Mouse (Mus musculus) CD8-positive naive resting alpha-beta T cell, adult 2 months (primary cell): ENCODE results near the gene Anapc16.

Experiments
- DNase-seq, 2 experiments: peaks; one replicate each; pipeline ENCODE4 v3.0.0; 2022; ENCODE audit warnings: low read depth in 2 of 2, low spot score in 2 of 2

Gene Anapc16

GRCm38 (mm10) chr10:60002673-60003212, at the start of gene Anapc16, which contains the start of gene Ascc1:
Gene Anapc16, minus strand, starts transcription at chr10:60003135.
Gene Ascc1, plus strand, starts transcription at chr10:60002805.
- DNase-seq: peak; percentile 95

- DNase-seq: no peak
These were observed 47.6 kb upstream of the Anapc16 start for GRCm38 (mm10) chr10:60050581-60050980.

DNA sequence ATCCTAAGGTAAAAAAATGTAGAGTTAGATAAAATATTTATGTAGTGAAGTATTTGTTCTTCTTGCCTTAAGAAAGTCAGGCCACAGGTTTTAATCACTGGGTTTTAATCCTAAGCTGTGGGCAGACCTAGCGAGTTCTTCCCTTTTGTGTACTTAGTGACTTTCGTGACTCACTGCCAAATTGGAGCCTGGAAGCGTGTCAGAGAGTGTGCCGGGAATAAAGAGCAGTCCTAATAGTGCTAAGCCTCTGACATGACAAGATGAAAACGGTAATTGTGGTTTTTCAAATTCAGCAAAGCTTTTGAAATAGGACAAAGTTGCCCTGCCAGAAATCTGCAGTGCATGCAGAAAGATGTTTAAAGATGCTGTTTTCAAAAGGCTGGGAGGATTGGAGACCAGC, 43.8 kb upstream of the Anapc16 start:
- no peak for DNase-seq

DNA sequence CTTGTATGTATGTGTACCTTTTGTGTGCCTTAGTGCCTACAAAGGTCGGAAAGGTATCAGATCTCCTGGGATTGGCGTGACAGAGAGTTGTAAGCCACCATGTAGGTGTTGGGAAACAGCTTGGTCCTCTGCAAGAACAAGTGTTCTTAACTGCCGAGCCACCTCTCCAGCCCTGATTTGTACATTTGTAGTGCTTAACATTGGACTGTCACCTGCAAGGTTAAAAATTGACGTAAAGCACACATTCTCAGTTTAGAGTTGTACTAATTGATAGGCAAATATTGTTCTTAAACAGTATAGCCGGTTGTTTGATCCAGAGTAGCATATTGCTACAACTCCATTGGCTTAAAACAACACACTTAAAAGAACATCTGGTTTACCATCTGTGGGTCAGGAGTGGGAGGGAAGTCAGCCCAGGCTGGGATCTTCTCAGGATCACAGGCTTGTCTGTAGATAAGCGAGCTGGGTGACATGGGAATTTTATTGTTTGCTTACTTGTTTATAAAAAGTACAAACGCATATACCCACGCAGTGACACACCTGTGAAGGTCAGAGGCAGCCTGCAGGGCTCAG, 39.5 kb upstream of the Anapc16 start:
- DNase-seq: no peak

DNA sequence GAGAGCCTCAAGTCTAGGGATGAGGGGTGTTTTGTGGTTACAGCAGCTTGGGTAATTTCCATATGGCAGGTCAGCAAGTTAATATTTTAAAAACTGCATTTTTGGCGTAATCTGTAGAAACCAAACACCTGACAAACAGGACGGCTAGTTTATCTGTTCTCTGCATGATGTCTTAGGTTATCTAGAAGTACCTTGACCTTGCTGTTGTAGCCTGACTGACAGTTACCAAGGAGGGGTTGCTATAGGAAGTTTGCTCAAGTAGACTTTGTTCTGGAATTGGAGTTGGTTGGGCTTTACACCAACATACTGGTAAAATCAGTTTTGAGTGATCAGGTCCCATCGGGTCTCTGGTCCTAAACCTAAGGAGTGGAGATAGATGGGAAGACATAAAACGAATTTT, 32.8 kb upstream of the Anapc16 start:
- DNase-seq: no peak

DNA sequence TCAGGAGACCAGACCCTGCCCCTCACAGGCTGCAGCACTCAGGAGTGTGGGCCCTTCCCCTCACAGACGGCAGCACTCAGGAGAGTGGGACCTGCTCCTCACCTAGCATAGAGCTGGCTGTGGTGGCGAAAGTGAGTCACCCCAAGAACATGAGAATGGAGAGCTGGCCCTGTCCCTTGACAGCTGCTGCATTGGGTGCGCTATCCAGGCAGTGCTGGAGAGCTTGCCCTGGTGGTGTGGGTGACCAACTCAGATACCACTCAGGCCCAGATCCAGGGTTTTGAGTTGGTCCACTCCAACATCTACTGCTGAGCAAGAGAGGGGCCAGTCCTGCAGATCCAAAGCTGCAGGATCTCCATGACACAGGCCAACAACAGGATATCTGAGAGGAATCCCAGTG, 31.7 kb upstream of the Anapc16 start:
- DNase-seq: no peak

DNA sequence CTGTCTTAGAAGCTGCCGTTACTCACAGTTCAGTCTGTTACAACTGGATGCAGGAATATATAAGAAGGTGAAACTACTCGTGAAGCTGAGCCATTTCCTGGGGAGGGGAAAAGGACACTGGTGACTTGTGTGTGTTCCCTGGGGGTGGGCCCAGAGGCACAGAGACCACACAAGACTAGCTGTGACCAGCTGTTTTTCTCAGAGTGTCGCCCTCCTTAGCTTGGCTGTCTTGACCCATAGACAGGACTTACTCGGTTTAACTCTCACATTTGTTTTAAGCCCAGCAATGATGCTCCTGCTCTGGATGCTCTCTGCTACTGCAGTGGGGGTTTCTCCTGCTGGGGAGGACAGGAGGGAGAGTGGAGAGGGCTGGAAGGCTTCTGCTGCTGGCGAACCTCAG, 30.1 kb upstream of the Anapc16 start:
- no peak for DNase-seq

DNA sequence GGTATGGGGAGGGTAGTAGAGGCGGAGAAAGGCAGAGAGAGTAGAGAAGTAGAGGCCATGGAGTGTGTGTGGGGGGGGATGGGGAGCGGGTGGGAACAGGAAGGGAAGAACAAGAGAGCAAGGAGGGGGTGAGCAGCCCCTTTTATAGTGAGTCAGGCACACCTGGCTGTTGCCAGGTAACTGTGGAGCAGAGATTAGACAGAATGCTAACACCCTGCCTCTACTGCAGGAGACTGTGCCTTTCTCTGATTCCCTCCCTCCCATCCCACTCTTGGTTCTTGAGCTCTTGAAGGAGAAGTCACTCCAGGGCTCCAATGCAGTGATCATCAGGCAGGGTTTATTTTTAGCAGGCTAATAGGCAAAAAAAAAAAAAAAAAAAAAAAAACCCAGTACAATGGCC, 29.7 kb upstream of the Anapc16 start:
- DNase-seq: no peak

DNA sequence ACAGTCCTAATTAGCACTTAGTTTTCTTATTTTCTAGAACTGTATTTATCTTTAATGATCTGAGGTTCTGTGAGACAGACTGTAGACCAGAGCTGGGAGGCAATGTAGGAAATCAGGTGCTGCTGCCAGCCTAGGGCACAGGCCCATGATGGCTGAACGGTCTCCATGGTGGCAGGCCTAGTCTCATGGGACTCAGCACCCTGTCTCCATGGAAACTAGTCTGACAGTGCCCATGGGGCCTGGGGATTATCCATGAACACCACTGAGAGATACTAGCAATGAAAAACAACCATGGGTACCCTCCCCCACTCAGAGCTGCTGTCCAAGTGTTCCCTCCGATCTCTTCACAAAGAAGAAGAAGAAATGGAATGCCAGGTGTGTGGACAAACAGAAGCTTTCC, 29.1 kb upstream of the Anapc16 start:
- DNase-seq: no peak

- no peak for DNase-seq
These were observed 28.6 kb upstream of the Anapc16 start for GRCm38 (mm10) chr10:60031562-60031961.

DNA sequence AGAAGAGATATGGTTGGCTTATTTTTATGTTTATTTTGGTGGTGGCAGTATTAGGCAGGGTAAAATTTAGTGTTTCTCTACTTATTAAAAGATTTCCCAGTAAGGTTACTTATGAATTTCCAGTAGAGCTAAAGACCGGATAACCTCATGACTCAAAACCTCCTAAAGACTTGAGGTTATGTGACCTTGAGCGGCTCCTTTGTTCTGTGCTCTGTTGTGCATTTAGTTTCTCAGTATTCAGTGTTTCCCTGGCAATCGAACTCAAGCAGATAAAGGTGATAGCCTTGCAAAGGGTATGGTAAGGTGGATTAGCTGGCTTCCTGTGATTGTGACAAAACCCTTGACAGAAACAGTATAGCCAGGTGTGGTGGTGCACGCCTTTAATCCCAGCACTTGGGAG, 26.5 kb upstream of the Anapc16 start:
- DNase-seq: no peak

DNA sequence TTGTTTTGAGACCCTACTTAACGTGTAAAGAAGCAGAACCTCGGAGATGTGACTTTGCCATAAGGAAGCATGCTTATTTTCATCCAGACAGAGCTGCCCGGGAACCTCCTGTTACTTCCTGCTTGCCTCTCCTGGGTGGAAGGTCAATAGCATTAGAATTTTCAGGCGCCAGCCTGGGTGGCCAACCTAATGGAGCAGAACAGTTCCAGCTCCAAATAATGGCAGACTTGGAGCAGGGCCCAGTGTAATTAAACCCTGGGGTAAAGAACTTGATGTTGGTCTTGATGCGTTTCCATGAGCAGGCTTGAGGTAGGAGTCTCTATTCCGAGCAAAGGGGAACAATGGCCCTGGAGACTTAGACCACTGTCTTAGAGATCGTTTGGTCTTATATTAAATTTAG, 26.0 kb upstream of the Anapc16 start:
- DNase-seq: no peak

DNA sequence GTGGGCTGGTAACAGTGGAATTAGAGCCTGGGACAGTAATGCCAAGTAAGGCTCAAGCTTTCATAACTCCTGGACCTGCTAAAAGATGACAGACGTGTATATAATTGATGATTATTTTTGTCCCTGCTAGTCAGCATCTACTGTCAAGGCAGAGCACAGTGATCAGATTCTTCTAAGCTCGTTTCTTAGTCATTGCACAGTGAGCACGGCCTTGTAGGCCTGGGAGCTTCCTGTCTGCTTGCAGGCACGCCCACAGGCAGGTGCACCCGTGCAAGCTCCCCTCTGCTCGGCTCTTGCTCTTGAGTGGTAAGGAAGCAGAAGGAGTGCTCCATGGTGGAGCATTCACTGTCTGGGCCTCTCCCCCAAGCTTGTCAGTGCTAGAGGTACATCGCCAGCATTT, 25.2 kb upstream of the Anapc16 start:
- peak; percentile 17 to 40 for DNase-seq

GRCm38 (mm10) chr10:60027619-60028084, 24.7 kb upstream of the Anapc16 start:
- DNase-seq: no peak

GRCm38 (mm10) chr10:60026759-60027395, 23.9 kb upstream of the Anapc16 start:
- DNase-seq: no peak

DNA sequence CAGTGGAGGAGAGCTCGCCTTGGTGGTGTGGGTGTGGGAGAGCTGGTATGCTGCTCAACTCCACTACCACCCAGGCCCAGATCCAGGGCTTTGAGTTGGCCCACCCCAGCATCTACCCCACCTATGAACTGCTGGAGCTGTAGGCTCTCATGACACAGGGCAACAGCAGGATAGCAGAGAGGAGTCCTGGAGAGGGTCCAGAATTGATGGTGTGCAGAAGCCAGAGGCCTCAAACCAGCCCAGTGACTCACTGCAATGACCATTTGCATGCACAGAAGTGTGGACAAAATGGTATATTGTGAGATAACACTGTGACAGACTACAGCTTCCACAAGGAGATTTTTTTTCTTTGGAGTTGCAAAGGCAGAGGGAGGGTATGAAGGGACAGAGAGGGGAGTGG, 20.8 kb upstream of the Anapc16 start:
- DNase-seq: no peak

DNA sequence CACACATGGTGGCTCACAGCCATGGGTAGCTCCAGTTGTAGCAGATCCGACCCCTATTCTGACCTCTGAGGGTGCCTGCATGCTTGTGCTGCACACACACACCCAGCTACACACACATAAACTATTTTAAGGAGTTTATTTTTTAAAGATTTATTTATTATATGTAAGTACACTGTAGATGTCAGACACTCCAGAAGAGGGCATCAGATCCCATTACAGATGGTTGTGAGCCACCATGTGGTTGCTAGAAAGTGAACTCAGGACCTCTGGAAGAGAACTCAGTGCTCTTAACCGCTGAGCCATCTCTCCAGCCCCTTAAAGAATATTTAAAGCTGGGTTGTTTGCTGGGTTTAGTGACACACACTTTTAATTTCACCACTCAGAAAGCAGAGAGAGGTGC, 16.4 kb upstream of the Anapc16 start:
- no peak for DNase-seq

- no peak for DNase-seq
These were observed 13.3 kb upstream of the Anapc16 start for GRCm38 (mm10) chr10:60016223-60016622.

DNA sequence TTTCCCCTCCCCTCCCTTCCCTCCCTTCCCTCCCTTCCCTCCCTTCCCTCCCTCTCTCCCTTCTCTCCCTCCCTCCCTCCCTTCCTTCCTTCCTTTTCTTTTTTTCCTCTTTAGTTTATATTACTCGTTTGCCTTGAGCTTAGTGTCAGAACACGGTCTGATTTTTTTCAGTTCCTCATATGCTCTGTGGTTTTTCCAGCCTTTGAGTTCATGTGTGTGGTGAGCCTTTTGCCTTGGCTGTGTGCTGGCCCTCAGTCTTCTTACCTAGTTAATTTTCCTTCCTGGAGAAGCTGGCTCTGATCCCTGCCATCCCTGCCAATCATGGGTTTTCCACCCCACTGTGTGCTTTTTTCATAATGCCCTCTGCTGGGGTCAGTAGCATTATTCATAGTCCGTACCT, 6.2 kb upstream of the Anapc16 start:
- no peak for DNase-seq

DNA sequence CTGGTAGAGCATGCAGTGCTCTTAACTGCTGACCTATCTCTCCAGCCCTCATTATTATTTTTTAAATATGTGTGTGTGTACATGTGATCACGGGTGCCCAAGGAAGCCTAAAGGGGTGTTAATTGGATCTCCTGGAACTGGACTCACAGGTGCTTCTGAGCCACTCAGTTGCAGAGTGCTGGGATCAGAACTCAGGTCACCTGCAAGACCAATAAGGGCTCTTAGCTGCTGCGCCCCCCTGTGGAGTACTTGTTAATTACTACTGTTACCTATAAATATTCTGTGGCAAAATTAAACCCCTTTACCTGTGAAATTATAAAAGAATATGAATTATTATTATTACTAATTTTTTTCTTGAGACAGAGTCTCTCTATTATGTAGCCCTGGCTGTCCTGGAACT, 2.3 kb upstream of the Anapc16 start:
- peak; percentile 52 to 56 for DNase-seq

GRCm38 (mm10) chr10:60003847-60004246, 912 bp upstream of the Anapc16 start:
- DNase-seq: no peak

DNA sequence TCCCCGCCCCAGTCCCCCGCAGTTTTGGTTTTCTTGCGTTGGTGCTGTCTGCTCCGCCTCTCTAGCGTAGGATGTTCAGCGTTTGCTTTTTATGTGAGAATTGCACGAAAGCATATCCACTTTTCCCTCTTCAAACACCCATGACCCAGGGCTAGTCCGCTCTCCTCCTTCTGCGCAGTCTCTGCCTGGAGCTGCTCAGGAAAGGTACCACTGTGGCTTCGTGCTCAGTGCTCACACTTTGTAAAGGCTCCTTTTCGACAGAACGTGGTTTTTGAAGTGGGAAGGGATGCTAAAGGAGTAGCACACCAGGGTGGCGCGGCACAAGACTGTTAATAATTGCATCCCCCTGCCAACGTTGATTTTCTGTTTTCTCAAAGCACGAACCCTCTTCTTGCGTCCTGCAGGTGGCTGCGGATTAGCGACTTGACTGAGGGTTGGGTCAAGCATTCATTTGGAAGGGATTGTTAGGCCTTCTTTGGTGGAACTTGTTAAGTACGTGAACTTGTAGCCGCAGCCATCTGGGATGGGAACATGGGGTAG, 348 bp upstream of the Anapc16 start:
- no peak for DNase-seq

GRCm38 (mm10) chr10:60002203-60002602, 732 bp downstream of the Anapc16 start:
- no peak for DNase-seq
